Comparison of ENCODE assay signal across 8 mouse cellular contexts in the genomic region with DNA sequence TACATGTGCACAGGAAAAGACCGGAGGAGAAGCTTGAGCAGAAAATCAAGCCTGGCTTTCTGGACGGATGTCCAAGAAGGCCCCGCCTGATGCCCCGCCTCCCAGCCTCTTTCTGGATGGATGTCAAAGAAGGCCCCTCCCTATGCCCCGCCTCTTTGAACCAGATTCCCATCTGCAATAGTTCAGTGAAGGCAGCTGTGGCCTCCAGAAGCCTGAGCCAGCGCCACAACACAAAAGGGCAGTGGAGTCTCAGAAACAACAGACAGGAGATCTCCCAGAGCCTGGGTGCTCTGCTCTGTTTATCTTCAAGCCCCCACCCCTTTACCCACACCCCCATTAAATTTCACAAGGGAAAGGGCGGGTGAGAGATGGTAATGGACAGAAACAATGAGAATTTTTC.
DNase-seq lines count a peak whose midpoint lies in the region; ATAC-seq and TF ChIP-seq lines count a peak whose summit lies in the region.
"Had no signal": no experiment of that assay in that cellular context is flagged by ENCODE, and none has a peak within 500 bp of the region (broad histone marks: within the 10 kb centered on the region; RNA-seq: fewer than 3 reads in every experiment).

No protein-coding gene starts in this region.

- peak; percentile 50 for DNase-seq in midbrain, postnatal 0 days (ENCODE audit: low spot score)
- DNase-seq in midbrain, embryonic 14.5 days, result no peak
- peak; percentile 58 for DNase-seq in embryonic facial prominence, embryonic 14.5 days (ENCODE audit: low spot score)
- DNase-seq in limb, embryonic 11.5 days (ENCODE audit: low spot score), result peak; percentile 31
- DNase-seq in testis, postnatal 10 days (ENCODE audit: low spot score), result peak; percentile 66
- no peak for DNase-seq in T-cell, adult 2 months (ENCODE audit: low spot score)
- no peak for DNase-seq in forebrain, embryonic 10.5 days (ENCODE audit: extremely low spot score, low spot score)

- no peaks in the 10 kb centered on the region for H3K9me3 ChIP-seq in midbrain, postnatal 0 days (ENCODE audit: low read length)
- no peaks in the 10 kb centered on the region for H3K9me3 ChIP-seq in midbrain, embryonic 14.5 days (ENCODE audit: control insufficient read depth, low read length)
- no peaks in the 10 kb centered on the region for H3K9me3 ChIP-seq in embryonic facial prominence, embryonic 14.5 days (ENCODE audit: control insufficient read depth, low read length)
- H3K9me3 ChIP-seq in limb, embryonic 11.5 days (ENCODE audit: control insufficient read depth, low read length), result no peaks in the 10 kb centered on the region
- peaks cover 5% of the 10 kb centered on the region; the same call in 1 of the 2 replicates for H3K9me3 ChIP-seq in forebrain, embryonic 10.5 days

- no peak overlapping the region for H3K27ac ChIP-seq in midbrain, postnatal 0 days (ENCODE audit: low read depth, low read length)
- H3K27ac ChIP-seq in midbrain, embryonic 14.5 days (replicated peaks; ENCODE audit: low read depth, low read length), result no peak overlapping the region
- 0 out of 2 replicates have a peak overlapping the region, but pooled peaks have one; percentile 10 for H3K27ac ChIP-seq in embryonic facial prominence, embryonic 14.5 days (replicated peaks; ENCODE audit: low read depth, low read length)
- no peak overlapping the region for H3K27ac ChIP-seq in limb, embryonic 11.5 days (replicated peaks; ENCODE audit: low read depth, low read length)
- H3K27ac ChIP-seq in forebrain, embryonic 10.5 days, result no peak overlapping the region
- H3K27ac ChIP-seq: embryonic facial prominence, embryonic 13.5 days had no signal

- ATAC-seq in midbrain, postnatal 0 days (ENCODE audit: low FRiP score), result no peak
- no peak for ATAC-seq in midbrain, embryonic 14.5 days (ENCODE audit: low FRiP score, low TSS enrichment)
- no peak for ATAC-seq in embryonic facial prominence, embryonic 14.5 days (ENCODE audit: low read depth)
- no peak for ATAC-seq in limb, embryonic 11.5 days (ENCODE audit: insufficient number of reproducible peaks, low FRiP score, low TSS enrichment, low read depth)

- 74% methylated on average over 7 of the region's 7 CpGs for WGBS in midbrain, postnatal 0 days
- WGBS in midbrain, embryonic 14.5 days, result 66% methylated on average over 7 of the region's 7 CpGs
- 64% methylated on average over 7 of the region's 7 CpGs for WGBS in embryonic facial prominence, embryonic 14.5 days
- WGBS in limb, embryonic 11.5 days, result 72% methylated on average over 7 of the region's 7 CpGs
- WGBS in forebrain, embryonic 10.5 days, result 72% methylated on average over 7 of the region's 7 CpGs

- H3K4me3 ChIP-seq in midbrain, postnatal 0 days (ENCODE audit: low read depth, low read length), result no peak overlapping the region
- no peak overlapping the region for H3K4me3 ChIP-seq in midbrain, embryonic 14.5 days (replicated peaks; ENCODE audit: low read depth, low read length)
- no peak overlapping the region for H3K4me3 ChIP-seq in embryonic facial prominence, embryonic 14.5 days (ENCODE audit: low read depth, low read length)
- H3K4me3 ChIP-seq in limb, embryonic 11.5 days (ENCODE audit: low read depth, low read length), result no peak overlapping the region
- no peak overlapping the region for H3K4me3 ChIP-seq in forebrain, embryonic 10.5 days
- H3K4me3 ChIP-seq: embryonic facial prominence, embryonic 13.5 days had no signal

- H3K9ac ChIP-seq in midbrain, postnatal 0 days (replicated peaks; ENCODE audit: low read length, poor library complexity, severe bottlenecking), result no peak overlapping the region
- H3K9ac ChIP-seq in midbrain, embryonic 14.5 days (replicated peaks; ENCODE audit: low read length), result no peak overlapping the region
- no peak overlapping the region for H3K9ac ChIP-seq in embryonic facial prominence, embryonic 14.5 days (ENCODE audit: low read depth, low read length)
- H3K9ac ChIP-seq in limb, embryonic 11.5 days (ENCODE audit: low read length), result no peak overlapping the region
- H3K9ac ChIP-seq: embryonic facial prominence, embryonic 13.5 days had no signal

- no peaks in the 10 kb centered on the region for H3K27me3 ChIP-seq in midbrain, postnatal 0 days (ENCODE audit: insufficient read depth, low read length)
- H3K27me3 ChIP-seq in midbrain, embryonic 14.5 days (ENCODE audit: control insufficient read depth, insufficient read depth, low read length), result no peaks in the 10 kb centered on the region
- H3K27me3 ChIP-seq in embryonic facial prominence, embryonic 14.5 days (replicated peaks; ENCODE audit: control insufficient read depth, insufficient read depth, low read length), result no peaks in the 10 kb centered on the region
- no peaks in the 10 kb centered on the region for H3K27me3 ChIP-seq in limb, embryonic 11.5 days (ENCODE audit: control insufficient read depth, insufficient read depth, low read length)
- H3K27me3 ChIP-seq in forebrain, embryonic 10.5 days (ENCODE audit: poor library complexity, severe bottlenecking), result peaks cover 16% of the 10 kb centered on the region
- H3K27me3 ChIP-seq: embryonic facial prominence, embryonic 13.5 days had no signal

- H3K4me2 ChIP-seq in midbrain, postnatal 0 days (ENCODE audit: low read depth, low read length, poor library complexity, severe bottlenecking), result no peak overlapping the region
- no peak overlapping the region for H3K4me2 ChIP-seq in midbrain, embryonic 14.5 days (ENCODE audit: low read length)
- no peak overlapping the region for H3K4me2 ChIP-seq in embryonic facial prominence, embryonic 14.5 days (ENCODE audit: low read depth, low read length)
- H3K4me2 ChIP-seq in limb, embryonic 11.5 days (ENCODE audit: low read depth, severe bottlenecking), result no peak overlapping the region
- H3K4me2 ChIP-seq: embryonic facial prominence, embryonic 13.5 days had no signal

- H3K4me1 ChIP-seq in midbrain, postnatal 0 days (ENCODE audit: insufficient read depth, low read length), result no peaks in the 10 kb centered on the region; the same call in 1 of the 2 replicates
- 0 out of 2 replicates have a peak, but pooled peaks cover 2% of the 10 kb centered on the region for H3K4me1 ChIP-seq in midbrain, embryonic 14.5 days (ENCODE audit: control insufficient read depth, insufficient read depth, low read length)
- H3K4me1 ChIP-seq in embryonic facial prominence, embryonic 14.5 days (ENCODE audit: control insufficient read depth, insufficient read depth, low read length), result no peaks in the 10 kb centered on the region
- no peaks in the 10 kb centered on the region; the same call in 1 of the 2 replicates for H3K4me1 ChIP-seq in limb, embryonic 11.5 days (ENCODE audit: control insufficient read depth, insufficient read depth, low read length)
- peaks cover 22% of the 10 kb centered on the region for H3K4me1 ChIP-seq in forebrain, embryonic 10.5 days

- no peaks in the 10 kb centered on the region for H3K36me3 ChIP-seq in midbrain, postnatal 0 days (ENCODE audit: insufficient read depth, low read length)
- no peaks in the 10 kb centered on the region for H3K36me3 ChIP-seq in midbrain, embryonic 14.5 days (ENCODE audit: control insufficient read depth, insufficient read depth, low read length)
- H3K36me3 ChIP-seq in embryonic facial prominence, embryonic 14.5 days (ENCODE audit: control insufficient read depth, insufficient read depth, low read length), result no peaks in the 10 kb centered on the region
- no peaks in the 10 kb centered on the region for H3K36me3 ChIP-seq in limb, embryonic 11.5 days (ENCODE audit: control insufficient read depth, insufficient read depth, low read length)
- no peaks in the 10 kb centered on the region for H3K36me3 ChIP-seq in forebrain, embryonic 10.5 days (replicated peaks)
- H3K36me3 ChIP-seq: embryonic facial prominence, embryonic 13.5 days had no signal

- no peak for TF ChIP-seq CTCF in midbrain, postnatal 0 days (IDR thresholded peaks at IDR 0.05)

Comparison
In these comparisons a context has a peak if more than half of its experiments do, and no peak if none do; other contexts are left out.
1. DNase-seq: peak in midbrain, postnatal 0 days (single experiment), embryonic facial prominence, embryonic 14.5 days (single experiment), limb, embryonic 11.5 days (single experiment) and testis, postnatal 10 days (single experiment); none in midbrain, embryonic 14.5 days (single experiment), T-cell, adult 2 months (single experiment) and forebrain, embryonic 10.5 days (single experiment).